Mouse (Mus musculus): ENCODE data around the gene Kdf1. TPM values are rescaled to one million over a fixed set of nuclear protein-coding genes. Genes with fewer than 3 reads are reported as not detected.

The Kdf1 gene
- polyA plus RNA-seq, 1 experiment from 2014 or later, result 0.20 TPM

Small RNAs within 50 kb of the gene (microRNA-seq; reads per million reads assigned to microRNA genes)
- not detected for gene Gm23158

Other genes with a start within 250 kb of the Kdf1 start
- 125 and 131 TPM in 2 replicates for gene Tmem222, start 241.2 kb upstream of the Kdf1 start, polyA plus RNA-seq (2014; fragmentation: Nextera tagmentation; extraction: Ambion mirVana)
- gene Wdtc1, start 165.5 kb upstream of the Kdf1 start, polyA plus RNA-seq (2014; fragmentation: Nextera tagmentation; extraction: Ambion mirVana), result 17.5 and 18.9 TPM in 2 replicates
- 4.4 and 7.3 TPM in 2 replicates for gene Slc9a1, start 149.3 kb upstream of the Kdf1 start, polyA plus RNA-seq (2014; fragmentation: Nextera tagmentation; extraction: Ambion mirVana)
- gene Tent5b, start 38.8 kb upstream of the Kdf1 start, polyA plus RNA-seq (2014; fragmentation: Nextera tagmentation; extraction: Ambion mirVana), result 0.09 and 0.27 TPM in 2 replicates
- 5.8 and 6.2 TPM in 2 replicates for gene Trnp1, start 20.4 kb upstream of the Kdf1 start, polyA plus RNA-seq (2014; fragmentation: Nextera tagmentation; extraction: Ambion mirVana)
- gene Nudc, start 27.0 kb downstream of the Kdf1 start, polyA plus RNA-seq (2014; fragmentation: Nextera tagmentation; extraction: Ambion mirVana), result 139 and 181 TPM in 2 replicates
- not detected in 2 replicates for gene Nr0b2, start 34.4 kb downstream of the Kdf1 start, polyA plus RNA-seq (2014; fragmentation: Nextera tagmentation; extraction: Ambion mirVana)
- gene Gpatch3, start 55.8 kb downstream of the Kdf1 start, polyA plus RNA-seq (2014; fragmentation: Nextera tagmentation; extraction: Ambion mirVana), result 6.5 and 6.6 TPM in 2 replicates
- gene Gpn2, start 65.4 kb downstream of the Kdf1 start, polyA plus RNA-seq (2014; fragmentation: Nextera tagmentation; extraction: Ambion mirVana), result 29.3 and 30.1 TPM in 2 replicates
- 0.84 and 1.1 TPM in 2 replicates for gene Sfn, start 83.2 kb downstream of the Kdf1 start, polyA plus RNA-seq (2014; fragmentation: Nextera tagmentation; extraction: Ambion mirVana)
- 2.0 and 2.5 TPM in 2 replicates for gene Zdhhc18, start 131.2 kb downstream of the Kdf1 start, polyA plus RNA-seq (2014; fragmentation: Nextera tagmentation; extraction: Ambion mirVana)
- gene Pigv, start 153.7 kb downstream of the Kdf1 start, polyA plus RNA-seq (2014; fragmentation: Nextera tagmentation; extraction: Ambion mirVana), result 7.0 and 8.1 TPM in 2 replicates
- 30.9 and 35.4 TPM in 2 replicates for gene Arid1a, start 237.8 kb downstream of the Kdf1 start, polyA plus RNA-seq (2014; fragmentation: Nextera tagmentation; extraction: Ambion mirVana)